Mouse (Mus musculus) lung, adult 2 months (tissue): ENCODE data around the gene Klk11.

Source experiments
- CTCF ChIP-seq: fragments of 200-500 bp; IDR thresholded peaks from 2 replicates; pipeline ENCODE4 v1.5.1; 2011; ENCODE audit warnings: mild to moderate bottlenecking, low read length, control low read depth; ENCODE audit not compliant: insufficient read depth
- POLR2A ChIP-seq: fragments of 200-500 bp; IDR thresholded peaks from 2 replicates; pipeline ENCODE4 v1.6.1; 2011; ENCODE audit warnings: low read depth, mild to moderate bottlenecking, control low read depth, low read length, borderline replicate concordance; ENCODE audit errors: extremely low read depth

- TF ChIP-seq POLR2A (no peak), CTCF (no peak)
Observed at GRCm38 (mm10) chr7:43778176-43778970, 4.0 kb downstream of the Klk11 start.
